Comparison of ENCODE assay signal across 8 mouse cellular contexts in genomic region chr5:114296693-114297631, GRCm38 (mm10). TPM values are rescaled to one million over a fixed set of nuclear protein-coding genes. Genes with fewer than 3 reads are reported as not detected.
DNase-seq lines count a peak whose midpoint lies in the region; ATAC-seq lines count a peak whose summit lies in the region.

No protein-coding gene starts in this region.

- H3K4me3 ChIP-seq in forebrain, embryonic 13.5 days, result no peak overlapping the region
- no peak overlapping the region for H3K4me3 ChIP-seq in forebrain, embryonic 15.5 days
- no peak overlapping the region for H3K4me3 ChIP-seq in heart, embryonic 15.5 days
- H3K4me3 ChIP-seq in midbrain, embryonic 12.5 days, result no peak overlapping the region

- H3K27me3 ChIP-seq in forebrain, embryonic 13.5 days, result peaks cover 17% of the 10 kb centered on the region
- H3K27me3 ChIP-seq in forebrain, embryonic 15.5 days, result peaks cover 4% of the 10 kb centered on the region; the same call in 1 of the 2 replicates
- H3K27me3 ChIP-seq in heart, embryonic 15.5 days, result peaks cover 12% of the 10 kb centered on the region; the same call in 1 of the 2 replicates
- peaks cover 74% of the 10 kb centered on the region for H3K27me3 ChIP-seq in midbrain, embryonic 12.5 days

- ATAC-seq in forebrain, embryonic 13.5 days, result no peak
- ATAC-seq in forebrain, embryonic 15.5 days (replicated peaks), result no peak
- no peak for ATAC-seq in heart, embryonic 15.5 days (replicated peaks; ENCODE audit: insufficient number of reproducible peaks, insufficient read depth, low FRiP score, low read depth)
- no peak for ATAC-seq in midbrain, embryonic 12.5 days (ENCODE audit: low FRiP score, low read depth)

- peak; percentile 27 for DNase-seq in 3T3-L1 (ENCODE audit: low read depth, low spot score)
- peak; percentile 23 for DNase-seq in adrenal gland, postnatal 25 days
- no peak for DNase-seq in urinary bladder, postnatal 10 days (ENCODE audit: low spot score)
- DNase-seq in layer of hippocampus, postnatal 10 days (ENCODE audit: low spot score in 2 of 2), result no peak

- WGBS in forebrain, embryonic 13.5 days, result 14% methylated on average over 22 of the region's 22 CpGs
- WGBS in forebrain, embryonic 15.5 days, result 16% methylated on average over 22 of the region's 22 CpGs
- WGBS in heart, embryonic 15.5 days, result 26% methylated on average over 22 of the region's 22 CpGs
- WGBS in midbrain, embryonic 12.5 days, result 22% methylated on average over 22 of the region's 22 CpGs

- H3K36me3 ChIP-seq in forebrain, embryonic 13.5 days (ENCODE audit: poor library complexity, severe bottlenecking), result no peaks in the 10 kb centered on the region
- H3K36me3 ChIP-seq in forebrain, embryonic 15.5 days, result no peaks in the 10 kb centered on the region
- no peaks in the 10 kb centered on the region for H3K36me3 ChIP-seq in heart, embryonic 15.5 days
- no peaks in the 10 kb centered on the region for H3K36me3 ChIP-seq in midbrain, embryonic 12.5 days

- H3K4me1 ChIP-seq in forebrain, embryonic 13.5 days, result peaks cover 50% of the 10 kb centered on the region
- H3K4me1 ChIP-seq in forebrain, embryonic 15.5 days, result peaks cover 39% of the 10 kb centered on the region
- peaks cover 7% of the 10 kb centered on the region; the same call in 1 of the 2 replicates for H3K4me1 ChIP-seq in heart, embryonic 15.5 days (replicated peaks)
- peaks cover 54% of the 10 kb centered on the region for H3K4me1 ChIP-seq in midbrain, embryonic 12.5 days

- H3K4me2 ChIP-seq in forebrain, embryonic 13.5 days, result 0 out of 2 replicates have a peak overlapping the region, but pooled peaks have one; percentile 8
- no peak overlapping the region for H3K4me2 ChIP-seq in forebrain, embryonic 15.5 days (replicated peaks)
- peak overlapping the region; percentile 32 for H3K4me2 ChIP-seq in heart, embryonic 15.5 days
- no peak overlapping the region for H3K4me2 ChIP-seq in midbrain, embryonic 12.5 days (replicated peaks)

- H3K9ac ChIP-seq in forebrain, embryonic 13.5 days, result no peak overlapping the region
- H3K9ac ChIP-seq in forebrain, embryonic 15.5 days (replicated peaks), result no peak overlapping the region
- no peak overlapping the region for H3K9ac ChIP-seq in heart, embryonic 15.5 days
- H3K9ac ChIP-seq in midbrain, embryonic 12.5 days (replicated peaks), result no peak overlapping the region

- no peaks in the 10 kb centered on the region for H3K9me3 ChIP-seq in forebrain, embryonic 13.5 days (replicated peaks)
- H3K9me3 ChIP-seq in forebrain, embryonic 15.5 days, result no peaks in the 10 kb centered on the region
- H3K9me3 ChIP-seq in heart, embryonic 15.5 days (replicated peaks), result no peaks in the 10 kb centered on the region
- H3K9me3 ChIP-seq in midbrain, embryonic 12.5 days, result no peaks in the 10 kb centered on the region

- peak overlapping the region; percentile 11; the same call in 1 of the 2 replicates for H3K27ac ChIP-seq in forebrain, embryonic 13.5 days
- H3K27ac ChIP-seq in forebrain, embryonic 15.5 days (replicated peaks), result no peak overlapping the region
- H3K27ac ChIP-seq in heart, embryonic 15.5 days, result no peak overlapping the region
- H3K27ac ChIP-seq in midbrain, embryonic 12.5 days (replicated peaks), result peak overlapping the region; percentile 52; the same call in 1 of the 2 replicates

RNA-seq across cellular contexts. Expression of gene Myo1h, which starts 8.0 kb away (rescaled TPM):
- polyA plus RNA-seq in forebrain, embryonic 13.5 days (2015; fragmentation: Nextera tagmentation; extraction: Ambion mirVana), result 0.56 and 0.62 TPM in 2 replicates
- polyA plus RNA-seq in forebrain, embryonic 15.5 days (2015; fragmentation: Nextera tagmentation; extraction: Ambion mirVana), result 0.57 and 0.80 TPM in 2 replicates
- 0.21 and 0.62 TPM in 2 replicates for total RNA-seq in adrenal gland, postnatal 25 days (2021)
- polyA plus RNA-seq in heart, embryonic 15.5 days (2015; fragmentation: Nextera tagmentation; extraction: Ambion mirVana), result 2.0 and 2.6 TPM in 2 replicates
- 0.40 and 0.68 TPM in 2 replicates for polyA plus RNA-seq in midbrain, embryonic 12.5 days (2016; fragmentation: Nextera tagmentation; extraction: Ambion mirVana)
- total RNA-seq in layer of hippocampus, postnatal 10 days (2021), result under 1 TPM; 0.62 to 0.67 TPM

RNA-seq across cellular contexts. Expression of gene Foxn4, which starts 23.4 kb away (rescaled TPM):
- 0.12 and 0.31 TPM in 2 replicates for polyA plus RNA-seq in forebrain, embryonic 13.5 days (2015; fragmentation: Nextera tagmentation; extraction: Ambion mirVana)
- 0.11 and 0.56 TPM in 2 replicates for polyA plus RNA-seq in forebrain, embryonic 15.5 days (2015; fragmentation: Nextera tagmentation; extraction: Ambion mirVana)
- not detected in 2 replicates for total RNA-seq in adrenal gland, postnatal 25 days (2021)
- 0.11 and 0.20 TPM in 2 replicates for polyA plus RNA-seq in heart, embryonic 15.5 days (2015; fragmentation: Nextera tagmentation; extraction: Ambion mirVana)
- polyA plus RNA-seq in midbrain, embryonic 12.5 days (2016; fragmentation: Nextera tagmentation; extraction: Ambion mirVana), result 11.0 and 12.4 TPM in 2 replicates
- not detected for total RNA-seq in layer of hippocampus, postnatal 10 days (2021)

Comparison
In these comparisons a context has a peak if more than half of its experiments do, and no peak if none do; other contexts are left out.
1. H3K27ac ChIP-seq: peak in forebrain, embryonic 13.5 days (single experiment) and midbrain, embryonic 12.5 days (single experiment); none in forebrain, embryonic 15.5 days (single experiment) and heart, embryonic 15.5 days (single experiment).
2. H3K4me2 ChIP-seq: peak in forebrain, embryonic 13.5 days (single experiment) and heart, embryonic 15.5 days (single experiment); none in forebrain, embryonic 15.5 days (single experiment) and midbrain, embryonic 12.5 days (single experiment).
3. DNase-seq: peak in 3T3-L1 (single experiment) and adrenal gland, postnatal 25 days (single experiment); none in urinary bladder, postnatal 10 days (single experiment) and layer of hippocampus, postnatal 10 days (0 of 2).